Mouse (Mus musculus) midbrain, embryonic 14.5 days (tissue): ENCODE measurements around the gene Ghdc. TPM values are rescaled to one million over a fixed set of nuclear protein-coding genes. Genes with fewer than 3 reads are reported as not detected.

Experiments used
- ATAC-seq: fragments of 200-750 bp; cut with Nextera tagmentation; 2 replicates; pipeline ENCODE4 v1.8.0; 2017; ENCODE audit warnings: moderate number of reproducible peaks, moderate library complexity; ENCODE audit not compliant: low FRiP score, low TSS enrichment
- DNase-seq: peaks from one replicate; pipeline ENCODE4 v3.0.0-alpha.2; 2015
- H3K27ac ChIP-seq: fragments of 300-500 bp; sonication (generic); replicated peaks from 2 replicates; pipeline ENCODE4 v1.5.1; 2014; ENCODE audit warnings: mild to moderate bottlenecking, low read depth, low read length, moderate library complexity
- H3K27me3 ChIP-seq: fragments of 300-500 bp; sonication (generic); 2 replicates; pipeline ENCODE4 v1.6.1; 2014; ENCODE audit warnings: low read length, control low read depth, mixed read lengths; ENCODE audit not compliant: control insufficient read depth, insufficient read depth
- H3K36me3 ChIP-seq: fragments of 300-500 bp; sonication (generic); 2 replicates; pipeline ENCODE4 v1.6.1; 2014; ENCODE audit warnings: low read length, control low read depth; ENCODE audit not compliant: control insufficient read depth, insufficient read depth
- H3K4me1 ChIP-seq: fragments of 300-500 bp; sonication (generic); 2 replicates; pipeline ENCODE4 v1.6.1; 2014; ENCODE audit warnings: mild to moderate bottlenecking, antibody characterized with exemption, low read length, control low read depth; ENCODE audit not compliant: control insufficient read depth, insufficient read depth
- H3K4me2 ChIP-seq: fragments of 300-500 bp; sonication (generic); 2 replicates; pipeline ENCODE4 v1.6.1; 2014; ENCODE audit warnings: mild to moderate bottlenecking, low read length, moderate library complexity
- H3K4me3 ChIP-seq: fragments of 300-500 bp; sonication (generic); replicated peaks from 2 replicates; pipeline ENCODE4 v1.5.1; 2014; ENCODE audit warnings: low read depth, low read length
- H3K9ac ChIP-seq: fragments of 300-500 bp; sonication (generic); replicated peaks from 2 replicates; pipeline ENCODE4 v1.6.1; 2014; ENCODE audit warnings: mild to moderate bottlenecking, low read length, moderate library complexity
- H3K9me3 ChIP-seq: fragments of 300-500 bp; sonication (generic); 2 replicates; pipeline ENCODE4 v1.6.1; 2016; ENCODE audit warnings: low read length, control low read depth, mixed read lengths; ENCODE audit not compliant: control insufficient read depth
- WGBS: fragments of 180-500 bp; shearing (Covaris S2); extraction: QIAGEN DNeasy Blood & Tissue Kit; methylation state at CpG from one replicate; pipeline ENCODE4 v1.1.7; 2014; 5-methylcytosine and 5-hydroxymethylcytosine counted together
- polyA plus RNA-seq: library from polyadenylated mRNA; unstranded; fragments of >200 nt; fragmentation: Nextera tagmentation; extraction: Ambion mirVana; gene quantifications from 2 replicates; pipeline ENCODE4 v1.2.1, GENCODE M21; 2014

The Ghdc gene
- polyA plus RNA-seq, 1 experiment from 2014 or later: 3.0 TPM

GRCm38 (mm10) chr11:100757566-100757965, 13.2 kb downstream of the Ghdc start:
- ATAC-seq: no peak
- H3K27ac ChIP-seq: no peak overlapping the region
- peaks cover 23% of the 10 kb centered on the region for H3K36me3 ChIP-seq
- no peak overlapping the region for H3K9ac ChIP-seq
- H3K4me2 ChIP-seq: no peak overlapping the region
- no peaks in the 10 kb centered on the region for H3K27me3 ChIP-seq
- DNase-seq: no peak
- no peaks in the 10 kb centered on the region for H3K9me3 ChIP-seq
- WGBS: 92% methylated on average over 12 of the region's 12 CpGs
- peaks cover 10% of the 10 kb centered on the region; the same call in 1 of the 2 replicates for H3K4me1 ChIP-seq
- H3K4me3 ChIP-seq: no peak overlapping the region

GRCm38 (mm10) chr11:100756476-100756875, 14.3 kb downstream of the Ghdc start:
- WGBS: 62% methylated on average over 6 of the region's 6 CpGs
- ATAC-seq: no peak

DNA sequence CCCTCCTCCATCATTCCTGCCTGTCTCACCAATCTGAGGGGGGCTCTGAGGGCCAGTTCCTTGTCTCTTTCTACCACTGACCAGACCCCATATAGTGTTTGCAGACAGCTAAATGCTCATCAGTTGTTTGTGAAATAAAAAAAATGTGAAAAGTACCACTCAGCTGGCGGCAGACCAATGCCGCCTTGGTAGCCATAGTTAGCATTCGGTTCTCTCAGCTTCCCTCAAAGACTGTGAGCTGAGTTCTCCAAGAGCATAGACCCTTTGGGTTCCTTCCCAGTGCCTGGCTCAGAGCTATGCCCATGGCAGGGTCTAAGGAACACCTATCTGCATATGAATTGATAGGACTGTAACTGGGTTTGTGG, 16.1 kb downstream of the Ghdc start:
- Histone ChIP-seq H3K4me2 (no peak overlapping the region), H3K4me1 (0 out of 2 replicates have a peak, but pooled peaks cover 7% of the 10 kb centered on the region), H3K9me3 (no peaks in the 10 kb centered on the region), H3K27me3 (no peaks in the 10 kb centered on the region), H3K36me3 (peaks cover 42% of the 10 kb centered on the region), H3K4me3 (no peak overlapping the region), H3K9ac (no peak overlapping the region), H3K27ac (no peak overlapping the region)
- DNase-seq: no peak
- WGBS: 92% methylated on average over 3 of the region's 3 CpGs
- ATAC-seq: no peak

More at GRCm38 (mm10) chr11:100756476-100756875, 14.3 kb downstream of the Ghdc start:
- Histone ChIP-seq H3K27me3 (no peaks in the 10 kb centered on the region), H3K9ac (no peak overlapping the region), H3K4me2 (no peak overlapping the region), H3K4me3 (no peak overlapping the region), H3K27ac (no peak overlapping the region), H3K9me3 (no peaks in the 10 kb centered on the region), H3K4me1 (peaks cover 10% of the 10 kb centered on the region; the same call in 1 of the 2 replicates), H3K36me3 (peaks cover 31% of the 10 kb centered on the region)
- no peak for DNase-seq

- DNase-seq: no peak
- Histone ChIP-seq H3K9me3 (no peaks in the 10 kb centered on the region), H3K27ac (no peak overlapping the region), H3K4me1 (0 out of 2 replicates have a peak, but pooled peaks cover 6% of the 10 kb centered on the region), H3K4me3 (no peak overlapping the region), H3K4me2 (no peak overlapping the region), H3K36me3 (peaks cover 46% of the 10 kb centered on the region), H3K9ac (no peak overlapping the region), H3K27me3 (no peaks in the 10 kb centered on the region)
- WGBS: 86% methylated on average over 12 of the region's 12 CpGs
- ATAC-seq: no peak
Measured at GRCm38 (mm10) chr11:100754021-100754692, 16.6 kb downstream of the Ghdc start.

GRCm38 (mm10) chr11:100752294-100752693, 18.5 kb downstream of the Ghdc start:
- H3K36me3 ChIP-seq: peaks cover 51% of the 10 kb centered on the region

DNA sequence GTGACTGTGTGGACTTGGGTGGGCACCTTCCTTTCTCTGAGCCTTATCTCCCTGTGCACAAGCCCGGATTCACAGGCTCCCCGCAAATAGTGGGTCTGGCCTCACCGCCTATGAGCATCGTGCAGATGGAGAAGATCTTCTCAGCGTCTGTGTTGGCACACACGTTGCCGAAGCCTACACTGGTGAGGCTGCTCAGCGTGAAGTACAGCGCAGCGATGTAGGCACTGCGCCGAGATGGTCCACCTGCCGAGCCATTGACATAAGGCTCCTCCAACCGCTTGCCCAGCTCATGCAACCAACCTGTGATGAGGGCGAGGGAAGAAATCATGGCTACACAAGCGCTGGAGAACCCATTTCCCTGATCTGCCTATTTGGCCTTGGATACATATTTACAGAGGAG, 20.6 kb downstream of the Ghdc start:
- WGBS: 92% methylated on average over 16 of the region's 16 CpGs
- ATAC-seq (no peak), DNase-seq (no peak)
- H3K4me2 ChIP-seq: no peak overlapping the region
- H3K27me3 ChIP-seq: no peaks in the 10 kb centered on the region
- H3K9ac ChIP-seq: no peak overlapping the region
- H3K4me1 ChIP-seq: no peaks in the 10 kb centered on the region
- H3K4me3 ChIP-seq: no peak overlapping the region
- peaks cover 52% of the 10 kb centered on the region for H3K36me3 ChIP-seq
- no peak overlapping the region for H3K27ac ChIP-seq
- H3K9me3 ChIP-seq: no peaks in the 10 kb centered on the region

More at GRCm38 (mm10) chr11:100752294-100752693, 18.5 kb downstream of the Ghdc start:
- no peak overlapping the region for H3K4me3 ChIP-seq
- H3K4me1 ChIP-seq: no peaks in the 10 kb centered on the region
- H3K9me3 ChIP-seq: no peaks in the 10 kb centered on the region
- H3K27me3 ChIP-seq: no peaks in the 10 kb centered on the region
- no peak overlapping the region for H3K9ac ChIP-seq
- H3K4me2 ChIP-seq: no peak overlapping the region
- WGBS: 44% methylated on average over 10 of the region's 10 CpGs
- no peak overlapping the region for H3K27ac ChIP-seq
- no peak for ATAC-seq
- DNase-seq: no peak

GRCm38 (mm10) chr11:100749469-100749868, 21.3 kb downstream of the Ghdc start:
- ATAC-seq (no peak), DNase-seq (no peak)
- H3K4me2 ChIP-seq: no peak overlapping the region
- H3K4me1 ChIP-seq: no peaks in the 10 kb centered on the region
- H3K9ac ChIP-seq: no peak overlapping the region
- peaks cover 46% of the 10 kb centered on the region for H3K36me3 ChIP-seq
- H3K4me3 ChIP-seq: no peak overlapping the region
- no peaks in the 10 kb centered on the region for H3K9me3 ChIP-seq
- no peak overlapping the region for H3K27ac ChIP-seq
- no peaks in the 10 kb centered on the region for H3K27me3 ChIP-seq
- 59% methylated on average over 25 of the region's 25 CpGs for WGBS

GRCm38 (mm10) chr11:100748620-100749019, 22.1 kb downstream of the Ghdc start:
- DNase-seq (no peak), ATAC-seq (no peak)
- 86% methylated on average over 4 of the region's 4 CpGs for WGBS
- H3K4me1 ChIP-seq: no peaks in the 10 kb centered on the region
- no peak overlapping the region for H3K27ac ChIP-seq
- no peaks in the 10 kb centered on the region for H3K27me3 ChIP-seq
- no peak overlapping the region for H3K9ac ChIP-seq
- no peak overlapping the region for H3K4me3 ChIP-seq
- H3K9me3 ChIP-seq: no peaks in the 10 kb centered on the region
- peaks cover 48% of the 10 kb centered on the region for H3K36me3 ChIP-seq
- H3K4me2 ChIP-seq: no peak overlapping the region

DNA sequence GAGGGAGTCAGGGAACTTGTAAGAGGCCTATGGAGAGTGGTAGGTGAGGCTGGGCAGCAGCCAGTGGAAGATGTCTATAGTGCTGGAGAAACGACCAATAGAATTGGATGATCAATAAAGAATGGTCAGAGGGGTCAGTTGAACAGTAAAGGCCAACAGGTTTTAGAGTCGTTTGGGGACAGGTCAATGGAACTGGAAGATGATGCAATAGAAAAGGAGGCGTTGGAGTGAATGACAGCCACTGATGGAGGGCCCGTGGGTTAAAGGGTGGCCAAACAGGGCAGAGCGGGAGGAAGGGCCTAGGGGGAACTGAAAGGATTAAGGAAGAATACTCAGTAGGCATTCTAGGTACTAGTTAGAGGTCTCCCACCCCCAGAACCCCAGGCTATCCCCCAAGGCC, 23.6 kb downstream of the Ghdc start:
- Histone ChIP-seq H3K4me2 (no peak overlapping the region), H3K27ac (no peak overlapping the region), H3K27me3 (no peaks in the 10 kb centered on the region), H3K36me3 (peaks cover 48% of the 10 kb centered on the region), H3K9me3 (no peaks in the 10 kb centered on the region), H3K4me1 (no peaks in the 10 kb centered on the region), H3K9ac (no peak overlapping the region), H3K4me3 (no peak overlapping the region)
- DNase-seq (no peak), ATAC-seq (no peak)
- WGBS: 79% methylated on average over 5 of the region's 5 CpGs
